Mouse (Mus musculus) hindbrain, postnatal 0 days (tissue): ENCODE results near the gene Rbbp8nl. TPM values are rescaled to one million over a fixed set of nuclear protein-coding genes. Genes with fewer than 3 reads are reported as not detected.

Experiments used
- ATAC-seq: fragments of 200-750 bp; cut with Nextera tagmentation; 2 replicates; pipeline ENCODE4 v1.8.0; 2017; ENCODE audit warnings: mild to moderate bottlenecking, moderate TSS enrichment, moderate library complexity
- DNase-seq: peaks from one replicate; pipeline ENCODE4 v3.0.0-alpha.2; 2015; ENCODE audit warnings: low spot score
- H3K27ac ChIP-seq: fragments of 300-500 bp; sonication (generic); 2 replicates; pipeline ENCODE4 v1.5.1; 2014; ENCODE audit warnings: mild to moderate bottlenecking
- H3K27me3 ChIP-seq: fragments of 300-500 bp; sonication (generic); 2 replicates; pipeline ENCODE4 v1.6.1; 2014; ENCODE audit warnings: low read length, mixed read lengths; ENCODE audit not compliant: insufficient read depth
- H3K36me3 ChIP-seq: fragments of 300-500 bp; sonication (generic); 2 replicates; pipeline ENCODE4 v1.6.1; 2014; ENCODE audit warnings: low read length, mixed read lengths; ENCODE audit not compliant: insufficient read depth
- H3K4me1 ChIP-seq: fragments of 300-500 bp; sonication (generic); 2 replicates; pipeline ENCODE4 v1.6.1; 2014; ENCODE audit warnings: antibody characterized with exemption, low read length, mixed read lengths; ENCODE audit not compliant: insufficient read depth
- H3K4me2 ChIP-seq: fragments of 300-500 bp; sonication (generic); 2 replicates; pipeline ENCODE4 v1.6.1; 2014; ENCODE audit warnings: low read depth, mild to moderate bottlenecking, low read length, moderate library complexity, mixed read lengths
- H3K4me3 ChIP-seq: fragments of 300-500 bp; sonication (generic); 2 replicates; pipeline ENCODE4 v1.5.1; 2014; ENCODE audit warnings: low read length
- H3K9ac ChIP-seq: fragments of 300-500 bp; sonication (generic); replicated peaks from 2 replicates; pipeline ENCODE4 v1.6.1; 2014; ENCODE audit warnings: mild to moderate bottlenecking, low read length, moderate library complexity, mixed read lengths
- H3K9me3 ChIP-seq: fragments of 300-500 bp; sonication (generic); 2 replicates; pipeline ENCODE4 v1.6.1; 2016; ENCODE audit warnings: low read length, mixed read lengths
- CTCF ChIP-seq: IDR thresholded peaks from 2 replicates; pipeline ENCODE4 v1.5.1; 2016; ENCODE audit warnings: antibody characterized with exemption, control low read depth, low read depth
- WGBS: fragments of 180-500 bp; shearing (Covaris S2); extraction: QIAGEN DNeasy Blood & Tissue Kit; methylation state at CpG from one replicate; pipeline ENCODE4 v1.1.7; 2014; 5-methylcytosine and 5-hydroxymethylcytosine counted together
- polyA plus RNA-seq: library from polyadenylated mRNA; unstranded; fragments of >200 nt; fragmentation: Nextera tagmentation; extraction: Ambion mirVana; gene quantifications from 2 replicates; pipeline ENCODE4 v1.2.1, GENCODE M21; 2015
- total RNA-seq: library from RNA; depleted of rRNA; stranded (reverse); fragments of >200 nt; gene quantifications from 2 replicates; pipeline ENCODE4 v1.2.3, GENCODE M21; 2014

Gene Rbbp8nl
- total and polyA plus RNA-seq, 2 experiments from 2014 or later: not detected

DNA sequence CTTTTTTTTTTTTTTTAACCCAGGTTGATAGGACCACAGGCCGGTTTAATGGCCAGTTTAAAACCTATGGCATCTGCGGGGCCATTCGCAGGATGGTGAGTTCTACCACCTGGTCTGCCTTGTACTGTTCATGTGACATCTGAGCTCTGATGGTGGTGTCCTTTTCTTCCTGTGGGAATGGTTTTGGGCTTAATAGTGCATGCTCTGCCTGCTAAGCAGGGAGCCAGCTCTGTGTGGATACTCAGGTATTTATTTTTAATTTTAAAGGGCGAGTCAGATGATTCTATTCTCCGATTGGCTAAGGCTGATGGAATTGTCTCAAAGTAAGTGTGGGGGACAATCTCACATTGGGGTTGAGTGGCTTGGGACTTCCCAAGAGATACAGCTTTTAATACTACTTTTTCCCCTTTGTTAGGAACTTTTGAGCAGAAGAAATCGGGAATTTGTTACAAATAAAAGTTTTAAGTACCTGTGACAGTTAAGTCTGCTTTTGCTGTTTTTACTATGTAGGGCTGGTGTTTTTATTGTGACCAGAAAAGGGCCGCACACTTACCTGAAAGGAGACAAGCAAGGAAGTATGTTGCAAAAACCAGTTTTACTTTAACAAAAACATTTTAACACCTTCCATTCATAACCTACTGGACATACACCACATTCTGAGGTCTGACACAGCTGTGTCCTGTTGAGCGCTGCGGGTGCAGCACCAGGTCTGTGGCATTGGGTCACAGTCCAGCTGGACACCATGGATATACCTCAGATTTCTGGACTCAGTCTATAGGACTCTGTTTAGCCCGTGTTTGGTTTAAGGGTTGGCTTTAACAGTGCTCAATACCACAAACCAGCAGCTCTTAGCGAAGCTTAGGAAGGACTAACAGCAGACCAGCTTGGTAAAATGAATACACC is 31.5 kb downstream of the Rbbp8nl start:
- TF ChIP-seq CTCF: no peak
- 54% methylated on average over 11 of the region's 11 CpGs for WGBS
- Histone ChIP-seq H3K9me3 (no peaks in the 10 kb centered on the region), H3K4me2 (peak overlapping the region; percentile 88), H3K36me3 (peaks cover 34% of the 10 kb centered on the region; the same call in 1 of the 2 replicates), H3K9ac (peak overlapping the region; percentile 88), H3K4me1 (peaks cover 7% of the 10 kb centered on the region), H3K27me3 (no peaks in the 10 kb centered on the region), H3K4me3 (peak overlapping the region; percentile 81), H3K27ac (peak overlapping the region; percentile 92)
- no peak for ATAC-seq
- DNase-seq: no peak

DNA sequence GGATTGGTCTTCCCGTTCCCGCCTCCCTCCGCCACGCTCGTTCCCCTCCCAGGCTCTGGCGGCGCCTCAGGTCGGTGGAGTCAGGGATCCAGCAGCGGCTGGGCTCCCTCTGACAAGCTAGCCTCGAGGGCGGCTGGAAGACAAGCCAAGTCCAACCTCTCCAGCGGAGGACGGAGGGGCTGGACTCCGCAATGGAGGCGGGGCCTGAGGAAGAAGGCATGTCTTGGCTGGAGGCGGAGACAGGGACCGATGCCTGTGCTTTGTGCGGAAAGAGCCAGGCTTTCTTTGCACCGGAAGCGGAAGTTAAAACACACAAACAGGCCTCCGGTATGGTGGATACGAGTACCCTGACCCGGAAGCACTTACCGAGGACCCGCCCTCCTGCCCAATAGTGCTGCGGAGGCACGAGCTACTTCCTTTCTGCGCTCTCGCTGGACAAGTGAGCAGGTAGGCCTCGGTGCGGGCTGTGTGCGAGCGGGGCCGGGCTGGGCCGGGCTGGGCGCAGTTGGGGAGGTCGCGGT is 32.6 kb downstream of the Rbbp8nl start, which contains the start of gene Rps21:
Gene Rps21 (plus strand): TSS at position 377 of the 521 bp plus-strand sequence.
- ATAC-seq: peak; percentile 96
- WGBS: under 1% methylated on average over 38 of the region's 38 CpGs
- Histone ChIP-seq H3K4me1 (peaks cover 7% of the 10 kb centered on the region), H3K4me2 (peak within 1 kb of the TSS; percentile 88), H3K9ac (peak within 1 kb of the TSS; percentile 88), H3K4me3 (peak within 1 kb of the TSS; percentile 81), H3K9me3 (no peaks in the 10 kb centered on the region), H3K36me3 (peaks cover 30% of the 10 kb centered on the region; the same call in 1 of the 2 replicates), H3K27ac (peak within 1 kb of the TSS; percentile 92), H3K27me3 (no peaks in the 10 kb centered on the region)
- peak; percentile 100 for DNase-seq
- no peak for TF ChIP-seq CTCF

DNA sequence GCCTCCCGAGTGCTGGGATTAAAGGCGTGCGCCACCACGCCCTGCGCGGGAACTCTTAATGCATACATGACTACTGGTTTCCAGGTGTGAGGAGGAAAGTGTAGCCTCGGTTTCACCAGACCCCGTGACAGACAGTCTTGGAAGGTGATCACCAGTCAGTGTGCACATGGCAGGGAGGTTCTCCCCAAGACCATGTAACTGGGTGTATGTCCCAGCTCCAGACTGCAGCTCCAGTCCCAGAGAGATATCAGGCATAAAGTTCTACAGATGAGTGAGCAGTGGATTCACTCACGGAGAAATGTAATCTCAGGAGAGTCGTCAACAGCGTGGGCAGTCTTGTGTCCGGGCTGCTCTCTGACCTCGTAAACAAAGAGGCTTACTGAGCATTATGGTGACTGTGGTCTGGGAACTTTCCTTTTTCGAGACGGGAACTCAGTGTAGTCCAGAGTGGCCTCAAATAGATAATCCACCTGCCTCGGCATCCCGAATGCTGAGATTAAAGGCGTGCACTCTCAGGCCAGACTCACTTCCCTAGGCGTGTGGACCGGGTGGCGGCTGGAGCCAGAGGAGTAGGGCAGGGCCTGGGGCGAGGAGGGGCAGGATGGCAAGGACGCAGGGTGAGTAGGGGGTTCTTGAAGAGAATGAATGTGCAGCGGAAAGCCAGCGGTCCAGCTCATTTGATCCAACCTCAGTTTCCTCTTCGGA is 33.2 kb downstream of the Rbbp8nl start:
- Histone ChIP-seq H3K9ac (peak overlapping the region; percentile 88), H3K4me2 (peak overlapping the region; percentile 88), H3K27me3 (no peaks in the 10 kb centered on the region), H3K9me3 (no peaks in the 10 kb centered on the region), H3K36me3 (peaks cover 27% of the 10 kb centered on the region; the same call in 1 of the 2 replicates), H3K27ac (peak overlapping the region; percentile 92), H3K4me3 (peak overlapping the region; percentile 81), H3K4me1 (peaks cover 7% of the 10 kb centered on the region)
- ATAC-seq (peak; percentile 58; the same call in 1 of the 2 replicates), DNase-seq (no peak)
- TF ChIP-seq CTCF: no peak
- 25% methylated on average over 26 of the region's 26 CpGs for WGBS

DNA sequence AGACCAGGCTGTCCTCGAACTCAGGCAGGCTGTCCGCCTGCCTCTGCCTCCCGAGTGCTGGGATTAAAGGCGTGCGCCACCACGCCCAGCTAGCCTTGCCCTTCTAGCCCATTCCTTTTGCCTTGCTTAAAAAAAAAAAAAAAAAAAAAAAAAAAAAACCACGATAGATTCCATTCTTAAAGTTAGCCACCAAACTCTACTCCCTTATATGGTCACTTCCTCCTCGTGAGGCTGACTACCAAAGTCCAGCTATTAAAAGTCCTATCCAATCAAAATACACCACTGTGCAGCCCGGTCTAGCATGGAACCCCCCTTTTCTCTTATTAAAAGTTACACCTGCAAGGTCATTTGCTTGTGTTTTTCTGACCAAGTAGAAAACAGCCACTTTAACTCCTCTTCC is 34.0 kb downstream of the Rbbp8nl start:
- peak overlapping the region; percentile 88; the same call in 1 of the 2 replicates for H3K4me2 ChIP-seq
- no peak overlapping the region for H3K9ac ChIP-seq
- ATAC-seq (no peak), DNase-seq (no peak)
- H3K27me3 ChIP-seq: no peaks in the 10 kb centered on the region
- no peak overlapping the region for H3K27ac ChIP-seq
- H3K36me3 ChIP-seq: peaks cover 19% of the 10 kb centered on the region; the same call in 1 of the 2 replicates
- H3K4me1 ChIP-seq: peaks cover 7% of the 10 kb centered on the region
- WGBS: 91% methylated on average over 9 of the region's 9 CpGs
- no peak overlapping the region for H3K4me3 ChIP-seq
- TF ChIP-seq CTCF: no peak
- no peaks in the 10 kb centered on the region for H3K9me3 ChIP-seq

DNA sequence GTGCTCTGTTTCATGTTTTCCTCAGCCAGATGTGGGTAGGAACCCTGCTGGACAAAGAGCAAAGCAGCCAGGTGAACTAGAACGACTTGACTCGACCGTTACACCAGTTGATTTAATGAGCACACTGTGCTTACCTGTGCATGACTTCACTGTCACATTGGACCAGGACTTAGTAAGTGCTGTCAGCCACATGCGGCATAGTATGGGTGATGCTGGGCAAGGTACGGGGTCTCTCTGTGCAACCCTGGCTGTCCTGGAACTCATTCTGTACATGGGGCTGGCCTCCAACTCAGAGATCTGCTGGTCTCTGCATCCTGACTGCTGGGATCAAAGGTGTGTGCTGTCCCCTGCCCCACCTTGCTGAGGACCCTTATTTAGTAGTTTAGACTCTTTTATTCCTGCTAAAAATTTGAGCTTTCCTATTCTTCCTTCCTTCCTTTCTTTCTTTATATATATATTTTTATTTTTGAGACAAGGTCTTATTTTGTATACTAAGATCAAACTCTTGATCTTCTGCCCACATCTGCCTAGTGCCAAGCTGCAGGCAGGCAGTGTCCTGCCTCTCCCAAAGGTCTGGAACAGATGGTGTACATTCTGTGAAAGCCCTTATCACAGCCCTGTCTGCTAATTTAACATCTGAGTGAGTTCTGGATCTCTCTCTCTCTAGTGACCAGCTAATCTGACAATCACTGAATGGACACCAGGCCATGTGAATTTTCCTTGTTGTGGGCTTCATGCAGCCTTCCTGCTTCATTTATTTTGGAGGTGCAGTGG is 35.1 kb downstream of the Rbbp8nl start:
- H3K27ac ChIP-seq: no peak overlapping the region
- H3K4me1 ChIP-seq: peaks cover 7% of the 10 kb centered on the region
- H3K4me2 ChIP-seq: no peak overlapping the region
- WGBS: 85% methylated on average over 5 of the region's 5 CpGs
- H3K4me3 ChIP-seq: no peak overlapping the region
- H3K36me3 ChIP-seq: peaks cover 8% of the 10 kb centered on the region; the same call in 1 of the 2 replicates
- ATAC-seq: no peak
- no peak for DNase-seq
- H3K9ac ChIP-seq: no peak overlapping the region
- H3K27me3 ChIP-seq: no peaks in the 10 kb centered on the region
- no peaks in the 10 kb centered on the region for H3K9me3 ChIP-seq
- TF ChIP-seq CTCF: no peak

DNA sequence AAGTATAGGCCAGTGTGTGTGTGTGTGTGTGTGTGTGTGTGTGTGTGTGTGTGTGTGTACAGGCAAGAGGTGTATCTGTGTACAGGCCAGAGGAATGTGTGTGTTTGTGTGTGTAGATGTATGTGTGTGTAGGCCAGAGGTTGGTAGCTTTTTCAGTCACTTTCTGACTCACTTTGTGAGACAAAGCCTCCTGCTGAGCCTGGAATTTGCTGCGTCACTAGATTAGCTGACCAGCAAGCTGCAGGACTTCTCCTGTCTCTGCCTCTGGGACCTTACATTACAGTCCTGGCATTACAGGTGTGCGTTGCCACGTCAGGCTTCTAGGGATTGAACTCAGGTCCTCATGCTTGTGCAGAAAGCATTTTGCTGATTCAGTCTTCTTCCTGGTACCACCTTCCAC is 37.8 kb downstream of the Rbbp8nl start:
- ATAC-seq (no peak), DNase-seq (no peak)
- H3K4me2 ChIP-seq: no peak overlapping the region
- H3K27ac ChIP-seq: no peak overlapping the region
- H3K4me1 ChIP-seq: peaks cover 4% of the 10 kb centered on the region; the same call in 1 of the 2 replicates
- H3K36me3 ChIP-seq: no peaks in the 10 kb centered on the region
- no peak overlapping the region for H3K4me3 ChIP-seq
- 45% methylated on average over 3 of the region's 3 CpGs for WGBS
- H3K9me3 ChIP-seq: no peaks in the 10 kb centered on the region
- no peak for TF ChIP-seq CTCF
- no peaks in the 10 kb centered on the region for H3K27me3 ChIP-seq
- no peak overlapping the region for H3K9ac ChIP-seq
